Mouse (Mus musculus) neural tube, embryonic 10.5 days (tissue): ENCODE data around the gene C1s1.
"Not testable (repeated sequence)": the region's sequence is repeated elsewhere in the genome, so short reads cannot be mapped to it uniquely, and the experiment has no call there.

Experiments used
- DNase-seq: peaks from one replicate; pipeline ENCODE4 v3.0.0-alpha.2; 2017; ENCODE audit warnings: low spot score; ENCODE audit errors: extremely low spot score

C1s1 gene

DNA sequence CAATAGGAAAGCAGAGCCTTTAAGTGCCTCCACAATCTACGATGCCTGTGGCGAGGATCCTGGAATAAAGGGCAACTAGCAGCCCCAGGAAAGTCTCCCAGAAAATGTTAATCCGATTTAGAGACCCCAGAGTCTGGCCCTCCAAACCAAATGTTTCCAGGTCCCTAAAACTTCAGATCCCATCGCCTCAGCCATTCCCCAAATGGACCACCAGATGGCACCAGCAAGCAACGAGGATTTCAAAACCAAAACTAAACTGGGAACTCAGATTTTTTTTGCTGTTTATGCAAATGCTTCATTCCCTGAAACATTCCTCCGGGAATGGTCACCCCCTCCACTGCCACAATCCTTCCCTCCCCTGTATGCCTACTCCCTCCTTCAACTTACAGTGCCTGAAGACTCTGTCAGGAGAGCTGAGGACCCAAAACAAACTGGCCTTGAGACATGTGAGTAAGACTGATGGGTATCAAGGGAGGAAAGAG, 29.8 kb downstream of the C1s1 start, which contains the start of gene C1ra:
Gene C1ra (plus strand): TSS at position 51 of the 482 bp plus-strand sequence.
- peak; percentile 36 for DNase-seq

DNA sequence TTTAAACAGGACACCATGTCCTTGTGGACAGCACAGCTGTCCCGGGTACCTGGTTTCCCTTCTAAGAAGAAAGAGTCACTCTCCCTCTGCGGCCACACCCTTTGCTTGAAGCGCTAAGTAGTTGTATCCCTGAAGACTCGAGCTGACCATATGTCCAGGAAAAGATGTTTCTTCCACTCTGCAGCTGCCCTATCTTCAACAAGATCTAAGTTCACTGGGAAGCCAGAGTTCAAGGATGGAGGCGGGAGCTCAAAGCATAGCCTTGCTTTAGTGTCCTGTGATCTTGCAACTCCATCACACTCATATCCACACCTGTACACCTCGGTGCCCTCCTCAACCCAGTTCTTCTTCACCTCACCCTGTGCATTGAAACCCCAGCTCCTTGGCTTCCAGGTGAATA, 30.2 kb downstream of the C1s1 start:
- no peak for DNase-seq

- DNase-seq, result not testable (repeated sequence)
These were observed 33.0 kb downstream of the C1s1 start for GRCm38 (mm10) chr6:124509192-124509591.

DNA sequence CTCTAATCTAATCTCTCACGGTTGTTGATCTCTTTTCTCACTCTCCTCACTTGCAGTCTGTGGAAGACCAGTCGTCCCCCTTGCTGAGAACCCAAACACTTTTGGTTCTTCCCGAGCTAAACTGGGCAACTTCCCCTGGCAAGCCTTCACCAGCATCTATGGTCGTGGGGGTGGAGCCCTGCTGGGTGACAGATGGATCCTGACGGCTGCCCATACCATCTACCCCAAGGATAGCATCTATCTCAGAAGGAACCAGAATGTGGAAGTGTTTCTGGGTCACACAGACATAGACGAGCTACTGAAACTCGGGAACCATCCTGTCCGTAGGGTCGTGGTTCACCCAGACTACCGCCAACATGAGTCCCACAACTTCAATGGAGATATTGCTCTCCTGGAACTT, 33.9 kb downstream of the C1s1 start:
- no peak for DNase-seq

DNA sequence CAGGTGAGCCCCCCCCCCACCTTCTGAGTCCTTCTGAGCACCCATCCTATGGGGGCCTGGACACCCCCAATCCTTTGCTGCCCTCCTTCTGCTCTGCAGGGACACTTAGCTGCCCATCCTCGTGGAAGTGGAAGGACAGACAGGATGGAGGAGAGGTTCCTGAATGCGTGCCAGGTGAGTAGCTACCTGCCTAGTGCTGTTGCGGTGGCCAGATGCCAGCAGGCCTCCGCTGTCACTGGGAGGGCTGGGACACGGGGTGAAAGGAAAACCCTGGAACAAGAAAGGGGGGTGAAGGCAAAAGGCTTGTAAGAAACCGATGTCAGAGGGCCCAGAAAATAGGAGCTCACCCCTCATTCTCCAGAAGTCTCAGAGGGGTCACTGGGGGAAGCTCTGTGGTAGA, 35.2 kb downstream of the C1s1 start:
- DNase-seq, result no peak

DNA sequence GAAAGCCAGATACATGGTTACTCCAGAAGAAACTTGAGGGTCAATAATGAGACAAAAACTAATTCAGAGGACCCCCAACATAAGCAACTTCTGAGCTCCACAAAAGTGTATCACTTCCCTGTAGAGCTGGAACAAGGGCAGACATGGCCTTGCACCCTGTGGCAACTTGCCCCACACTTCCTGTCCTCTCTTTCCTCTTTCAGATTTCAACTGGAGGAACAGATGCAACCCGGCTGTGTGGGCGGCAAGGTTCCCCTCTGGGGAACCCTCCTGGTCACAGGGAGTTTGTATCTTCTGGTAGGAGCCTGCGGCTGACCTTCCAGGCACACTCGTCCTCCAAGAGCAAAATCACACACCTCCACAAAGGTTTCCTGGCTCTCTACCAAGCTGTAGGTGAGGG, 37.1 kb downstream of the C1s1 start:
- DNase-seq, result no peak

GRCm38 (mm10) chr6:124502021-124502420, 40.1 kb downstream of the C1s1 start:
- no peak for DNase-seq

GRCm38 (mm10) chr6:124501473-124501872, 40.7 kb downstream of the C1s1 start:
- no peak for DNase-seq

DNA sequence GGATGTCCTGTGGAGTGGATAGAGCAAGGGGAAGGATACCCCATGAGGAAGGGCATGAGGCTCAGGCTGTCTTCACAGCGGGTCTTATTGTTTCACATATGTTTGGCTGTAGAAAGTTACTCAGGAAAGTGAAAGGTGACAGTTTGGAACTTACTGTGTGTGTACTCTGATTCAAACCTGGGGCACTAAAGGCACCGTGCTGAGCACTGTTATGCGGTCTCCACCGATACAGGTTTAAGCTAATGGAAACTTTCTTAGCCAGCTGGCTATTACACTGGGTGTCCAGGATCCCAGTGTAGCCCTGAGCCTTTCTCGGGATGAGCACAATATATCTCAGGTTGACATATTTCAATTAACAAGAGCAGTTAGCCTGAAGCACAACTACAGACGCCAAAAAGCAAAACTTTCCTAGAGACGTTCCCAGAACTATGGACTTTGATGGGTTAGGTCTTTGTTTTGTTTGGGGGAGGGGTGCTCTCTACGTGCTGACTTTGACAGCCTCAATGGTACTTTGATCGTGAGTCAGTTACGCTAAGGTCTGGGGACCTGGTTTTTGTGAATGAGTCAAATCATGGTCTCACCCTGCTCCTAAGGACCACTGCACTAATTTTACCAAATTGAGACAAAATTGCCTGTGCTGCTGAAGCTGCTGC, 42.1 kb downstream of the C1s1 start:
- no peak for DNase-seq

DNA sequence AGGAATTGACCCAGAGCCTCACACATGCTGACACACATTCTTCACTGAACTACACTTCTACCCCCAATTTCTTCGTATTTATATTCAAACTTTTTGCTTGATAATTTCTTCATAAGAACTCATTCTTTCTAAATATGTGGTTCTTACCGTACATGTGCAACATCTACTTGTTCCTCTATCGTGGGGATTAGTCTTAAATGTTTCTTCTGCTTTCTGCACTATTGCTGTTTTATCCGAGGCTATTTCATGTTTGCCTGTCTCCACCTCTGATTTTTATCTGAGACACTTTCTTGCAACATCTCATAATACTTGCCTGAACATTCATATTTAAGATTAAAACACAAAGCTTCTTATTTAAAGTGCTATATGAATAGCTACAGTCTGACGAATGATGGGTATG, 46.1 kb downstream of the C1s1 start:
- no peak for DNase-seq

- DNase-seq, result no peak
These were observed 48.3 kb downstream of the C1s1 start for GRCm38 (mm10) chr6:124493886-124494285.

DNA sequence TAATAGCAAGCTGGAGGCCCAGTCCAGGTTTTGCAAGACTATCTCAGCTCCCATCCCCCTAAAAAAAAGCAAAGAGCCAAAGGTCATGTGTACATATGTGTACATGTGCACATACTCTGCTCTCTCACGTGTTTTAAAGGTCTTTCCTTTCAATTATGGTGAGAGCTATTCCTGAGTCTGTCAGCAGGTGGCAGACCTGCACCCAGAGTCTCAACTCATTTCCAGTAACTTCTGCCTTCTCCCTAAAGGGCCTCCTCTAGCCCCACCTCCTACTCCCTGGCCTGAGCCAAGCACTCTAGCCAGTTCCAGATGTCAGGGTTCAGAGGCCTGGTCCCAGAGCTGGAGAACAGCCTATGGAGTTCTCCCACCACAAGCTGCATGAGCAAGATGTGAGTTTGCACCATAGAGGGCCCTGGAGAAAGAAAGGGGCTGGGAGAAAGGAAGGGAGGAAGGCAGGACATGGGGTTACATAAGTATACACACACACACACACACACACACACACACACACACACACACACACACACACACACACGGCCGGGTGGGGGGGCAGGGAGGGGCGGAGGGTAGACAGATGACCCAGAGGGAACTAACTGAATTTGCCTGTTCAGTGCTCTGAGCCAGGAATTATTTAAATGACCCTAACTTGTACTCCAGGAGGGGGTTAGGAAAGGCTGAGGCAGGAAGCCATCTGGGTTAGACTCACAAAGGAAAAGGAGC, 49.2 kb downstream of the C1s1 start, which contains the start of gene C1rl:
Gene C1rl (plus strand): TSS at position 272 of the 720 bp plus-strand sequence.
- DNase-seq, result peak; percentile 71

DNA sequence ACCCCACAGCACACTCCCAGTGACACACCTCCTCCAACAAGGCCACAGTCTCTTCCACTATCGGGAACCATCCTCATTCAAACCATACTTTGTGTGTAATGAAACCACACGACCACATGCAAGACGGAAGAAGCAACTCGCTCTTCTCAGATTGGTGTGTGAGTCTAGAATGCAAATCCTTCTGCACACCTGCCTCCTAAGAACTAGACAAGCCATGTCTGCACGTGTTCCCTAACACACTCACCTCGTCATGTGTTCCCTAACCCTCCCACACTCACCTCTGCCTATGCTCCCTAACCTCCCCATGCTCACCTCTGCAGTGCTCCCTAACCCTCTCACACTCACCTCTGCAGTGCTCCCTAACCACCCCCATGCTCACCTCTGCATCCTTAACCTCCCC, 50.7 kb downstream of the C1s1 start:
- no peak for DNase-seq

- DNase-seq, result no peak
These were observed 53.2 kb downstream of the C1s1 start for GRCm38 (mm10) chr6:124488952-124489351.

- no peak for DNase-seq
These were observed 54.6 kb downstream of the C1s1 start for GRCm38 (mm10) chr6:124487509-124487908.

- no peak for DNase-seq
These were observed 56.6 kb downstream of the C1s1 start for GRCm38 (mm10) chr6:124485414-124486144.

- DNase-seq, result no peak
These were observed 57.3 kb downstream of the C1s1 start for GRCm38 (mm10) chr6:124484851-124485250.

- not testable (repeated sequence) for DNase-seq
These were observed 58.3 kb downstream of the C1s1 start for GRCm38 (mm10) chr6:124483831-124484230.

DNA sequence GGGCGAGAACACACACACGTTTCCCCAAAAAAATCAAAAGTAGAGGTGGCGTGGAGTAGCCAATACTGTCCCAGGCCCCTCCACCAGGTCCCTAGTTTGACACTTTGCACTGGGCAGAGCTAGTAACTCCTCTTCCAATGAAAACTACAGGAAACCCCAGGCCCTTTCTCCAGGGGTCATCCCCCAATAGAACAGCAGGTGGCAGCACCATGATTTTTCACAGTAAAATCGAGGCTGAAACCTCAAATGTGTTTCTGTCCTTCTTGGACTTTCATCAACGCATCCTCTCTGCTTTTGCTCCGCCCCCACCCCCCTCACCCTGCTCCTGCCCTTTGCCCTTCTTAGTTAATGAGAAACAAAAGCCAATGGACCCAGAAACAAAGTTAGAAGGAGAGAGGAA, 60.6 kb downstream of the C1s1 start:
- peak; percentile 57 for DNase-seq
